Mouse (Mus musculus) layer of hippocampus, postnatal 10 days (tissue): Measurements from ENCODE around the gene S1pr2. TPM values are rescaled to one million over a fixed set of nuclear protein-coding genes. Genes with fewer than 3 reads are reported as not detected.

Experiments used
- microRNA-seq, 2 experiments: library from miRNA; unstranded; fragments of <30 nt; microRNA quantifications; one replicate each; pipeline ENCODE4 v1.2.0; 2021
- total RNA-seq, 2 experiments: library from RNA; stranded (reverse); gene quantifications; 2 replicates each; pipeline ENCODE4 v1.2.3; 2021

S1pr2 gene
- total RNA-seq, 2 experiments from 2014 or later, result 3.1 to 4.1 TPM

Small RNAs within 50 kb of the gene (microRNA-seq; reads per million reads assigned to microRNA genes)
- 0 to 1.1 reads per million in 2 experiments for gene Mir7081

Other genes starting within 250 kb of the S1pr2 start
- gene Olfm2, start 230.4 kb downstream of the S1pr2 start, total RNA-seq, result 100 to 1,000 TPM; 123 to 138 TPM
- gene Col5a3, start 161.7 kb downstream of the S1pr2 start, total RNA-seq, result 1 to 10 TPM; 1.8 to 2.3 TPM
- not detected for gene Rdh8, start 158.3 kb downstream of the S1pr2 start, total RNA-seq
- gene A230050P20Rik, start 108.1 kb downstream of the S1pr2 start, total RNA-seq, result 10 to 100 TPM; 48.2 to 55.5 TPM
- gene Angptl6, start 97.1 kb downstream of the S1pr2 start, total RNA-seq, result 10 to 100 TPM; 10.4 to 12.8 TPM
- 10 to 100 TPM; 28.9 to 35.8 TPM for gene Ppan, start 88.6 kb downstream of the S1pr2 start, total RNA-seq
- gene Eif3g, start 78.2 kb downstream of the S1pr2 start, total RNA-seq, result 100 to 1,000 TPM; 137 to 144 TPM
- 10 to 100 TPM; 47.4 to 52.1 TPM for gene Dnmt1, start 16.9 kb downstream of the S1pr2 start, total RNA-seq
- 10 to 100 TPM; 47.2 to 54.4 TPM for gene Mrpl4, start 26.0 kb upstream of the S1pr2 start, total RNA-seq
- 1 to 10 TPM; 3.0 to 3.9 TPM for gene Icam1, start 39.2 kb upstream of the S1pr2 start, total RNA-seq
- under 1 TPM in 1 of 2 experiments, not detected in 1; 0.56 TPM for gene Icam4, start 52.6 kb upstream of the S1pr2 start, total RNA-seq
- gene Icam5, start 55.3 kb upstream of the S1pr2 start, total RNA-seq, result 100 to 1,000 TPM; 256 to 261 TPM
- gene Zglp1, start 90.3 kb upstream of the S1pr2 start, total RNA-seq, result 1 to 10 TPM; 1.7 to 2.4 TPM
- gene Gm49373, start 96.3 kb upstream of the S1pr2 start, total RNA-seq, result 1 to 10 TPM; 1.4 to 1.5 TPM
- gene Fdx1l, start 96.8 kb upstream of the S1pr2 start, total RNA-seq, result 10 to 100 TPM; 53.7 to 55.2 TPM
- 1 to 10 TPM; 2.4 to 3.4 TPM for gene Gm38431, start 115.2 kb upstream of the S1pr2 start, total RNA-seq
- 10 to 100 TPM; 36.1 to 37.6 TPM for gene Raver1, start 115.2 kb upstream of the S1pr2 start, total RNA-seq
- 10 to 100 TPM; 12.7 to 14.0 TPM for gene Tyk2, start 154.5 kb upstream of the S1pr2 start, total RNA-seq
- 100 to 1,000 TPM; 136 to 139 TPM for gene Cdc37, start 173.2 kb upstream of the S1pr2 start, total RNA-seq
- gene Pde4a, start 188.9 kb upstream of the S1pr2 start, total RNA-seq, result 10 to 100 TPM; 58.9 to 59.5 TPM